Mouse (Mus musculus) lung, embryonic 16.5 days (tissue): Measurements from ENCODE around the gene Kcnc1. TPM values are rescaled to one million over a fixed set of nuclear protein-coding genes. Genes with fewer than 3 reads are reported as not detected.

ENCODE experiments used
- ATAC-seq: fragments of 200-750 bp; cut with Nextera tagmentation; 2 replicates; pipeline ENCODE4 v1.8.0; 2017; ENCODE audit warnings: low read depth, mild to moderate bottlenecking, moderate library complexity
- H3K27ac ChIP-seq: fragments of 300-500 bp; sonication (generic); 2 replicates; pipeline ENCODE4 v1.5.1; 2014; ENCODE audit warnings: mild to moderate bottlenecking, control low read depth, low read length
- H3K27me3 ChIP-seq: fragments of 300-500 bp; sonication (generic); 2 replicates; pipeline ENCODE4 v1.6.1; 2014; ENCODE audit warnings: low read depth, low read length, mixed read lengths; ENCODE audit not compliant: control insufficient read depth, insufficient read depth
- H3K36me3 ChIP-seq: fragments of 300-500 bp; sonication (generic); 2 replicates; pipeline ENCODE4 v1.6.1; 2014; ENCODE audit warnings: low read length; ENCODE audit not compliant: control insufficient read depth, insufficient read depth
- H3K4me1 ChIP-seq: fragments of 300-500 bp; sonication (generic); replicated peaks from 2 replicates; pipeline ENCODE4 v1.6.1; 2014; ENCODE audit warnings: low read length, mixed read lengths; ENCODE audit not compliant: control insufficient read depth, insufficient read depth
- H3K4me2 ChIP-seq: fragments of 300-500 bp; sonication (generic); 2 replicates; pipeline ENCODE4 v1.6.1; 2014; ENCODE audit warnings: low read depth, low read length, control low read depth
- H3K4me3 ChIP-seq: fragments of 300-500 bp; sonication (generic); 2 replicates; pipeline ENCODE4 v1.5.1; 2014; ENCODE audit warnings: mild to moderate bottlenecking, low read length, control low read depth
- H3K9ac ChIP-seq: fragments of 300-500 bp; sonication (generic); 2 replicates; pipeline ENCODE4 v1.6.1; 2014; ENCODE audit warnings: low read length, control low read depth
- H3K9me3 ChIP-seq: fragments of 300-500 bp; sonication (generic); 2 replicates; pipeline ENCODE4 v1.6.1; 2016; ENCODE audit warnings: low read length; ENCODE audit not compliant: control insufficient read depth
- WGBS: fragments of 180-500 bp; shearing (Covaris S2); extraction: QIAGEN DNeasy Blood & Tissue Kit; methylation state at CpG from one replicate; pipeline ENCODE4 v1.1.7; 2014; 5-methylcytosine and 5-hydroxymethylcytosine counted together
- polyA plus RNA-seq: library from polyadenylated mRNA; unstranded; fragments of >200 nt; fragmentation: Nextera tagmentation; extraction: Ambion mirVana; gene quantifications from 2 replicates; pipeline ENCODE4 v1.2.1, GENCODE M21; 2015

The Kcnc1 gene
- polyA plus RNA-seq, 1 experiment from 2014 or later: 0.30 TPM

DNA sequence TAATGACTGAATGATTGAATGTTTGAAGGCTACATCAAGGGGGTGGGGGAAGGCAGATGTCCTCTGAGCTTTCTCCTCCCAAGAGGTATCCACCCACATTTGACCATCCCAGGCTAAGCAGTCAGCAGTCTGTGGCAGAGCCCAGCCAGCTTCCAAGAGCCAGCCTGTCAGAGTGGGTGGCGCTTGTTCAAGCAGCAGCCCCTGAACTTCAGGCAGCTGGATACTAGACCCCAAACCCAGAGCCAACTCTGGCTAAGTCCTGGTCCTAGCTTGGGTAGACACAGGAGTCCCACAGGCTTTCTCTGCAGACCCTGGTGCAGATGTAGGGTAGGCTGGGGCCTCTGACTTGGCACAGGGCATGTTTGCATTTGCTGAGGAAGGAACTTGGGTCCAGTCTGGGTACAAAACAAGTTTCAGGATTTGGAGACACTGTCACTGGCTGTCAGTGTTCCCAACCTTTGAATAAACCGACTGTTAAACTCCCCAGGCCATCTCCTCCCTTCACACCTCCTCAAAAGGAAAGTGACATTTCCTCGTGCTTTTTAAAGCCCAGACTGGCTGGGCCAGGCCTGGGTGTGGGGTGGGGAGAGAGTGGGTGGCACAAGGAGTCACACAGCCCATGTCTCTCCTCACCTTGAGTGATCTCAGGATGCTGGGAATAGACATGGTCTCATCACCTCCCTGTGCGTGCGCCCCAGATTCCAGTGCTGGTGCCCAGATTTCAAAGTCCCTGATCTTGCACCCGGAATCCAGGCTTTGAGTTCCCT, 17.8 kb downstream of the Kcnc1 start:
- H3K4me3 ChIP-seq: no peak overlapping the region
- H3K27me3 ChIP-seq: no peaks in the 10 kb centered on the region
- no peaks in the 10 kb centered on the region for H3K9me3 ChIP-seq
- no peaks in the 10 kb centered on the region for H3K36me3 ChIP-seq
- no peak for ATAC-seq
- no peak overlapping the region for H3K27ac ChIP-seq
- 52% methylated on average over 6 of the region's 6 CpGs for whole genome bisulfite sequencing
- H3K9ac ChIP-seq: no peak overlapping the region
- H3K4me1 ChIP-seq: no peaks in the 10 kb centered on the region
- H3K4me2 ChIP-seq: no peak overlapping the region

DNA sequence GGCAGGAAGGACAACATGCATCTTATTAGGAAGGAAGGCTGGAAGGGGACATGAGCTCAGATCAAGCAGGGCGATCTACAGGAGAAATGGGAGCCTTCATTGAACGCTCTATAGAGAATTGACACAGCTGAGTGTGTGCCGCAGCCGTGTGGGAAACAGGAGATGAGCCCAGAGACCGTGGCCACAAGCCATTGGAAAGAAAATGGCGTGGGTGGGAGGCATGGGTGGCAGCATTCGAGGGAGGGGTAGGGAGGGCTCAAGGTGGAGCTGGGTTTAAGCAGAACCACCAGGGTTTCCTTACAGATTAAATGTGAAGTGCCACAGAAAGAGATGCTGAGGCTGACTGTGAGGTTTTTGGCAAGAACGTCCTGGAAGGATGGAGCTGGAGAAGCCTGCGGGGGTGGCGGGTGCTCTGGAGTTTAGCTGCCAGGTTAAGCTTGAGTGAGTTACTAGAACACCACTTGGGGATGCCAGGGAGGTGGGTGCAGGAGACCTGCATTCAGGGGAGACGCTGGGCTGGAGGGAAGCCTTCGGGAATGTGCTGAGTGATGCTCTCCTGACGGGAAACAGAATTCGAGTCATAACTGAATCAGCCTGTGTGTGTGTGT, 19.6 kb downstream of the Kcnc1 start:
- no peak overlapping the region for H3K9ac ChIP-seq
- H3K9me3 ChIP-seq: no peaks in the 10 kb centered on the region
- H3K4me3 ChIP-seq: no peak overlapping the region
- H3K27me3 ChIP-seq: no peaks in the 10 kb centered on the region
- H3K4me1 ChIP-seq: no peaks in the 10 kb centered on the region
- no peaks in the 10 kb centered on the region for H3K36me3 ChIP-seq
- ATAC-seq: no peak
- WGBS: 64% methylated on average over 14 of the region's 14 CpGs
- H3K4me2 ChIP-seq: no peak overlapping the region
- no peak overlapping the region for H3K27ac ChIP-seq

DNA sequence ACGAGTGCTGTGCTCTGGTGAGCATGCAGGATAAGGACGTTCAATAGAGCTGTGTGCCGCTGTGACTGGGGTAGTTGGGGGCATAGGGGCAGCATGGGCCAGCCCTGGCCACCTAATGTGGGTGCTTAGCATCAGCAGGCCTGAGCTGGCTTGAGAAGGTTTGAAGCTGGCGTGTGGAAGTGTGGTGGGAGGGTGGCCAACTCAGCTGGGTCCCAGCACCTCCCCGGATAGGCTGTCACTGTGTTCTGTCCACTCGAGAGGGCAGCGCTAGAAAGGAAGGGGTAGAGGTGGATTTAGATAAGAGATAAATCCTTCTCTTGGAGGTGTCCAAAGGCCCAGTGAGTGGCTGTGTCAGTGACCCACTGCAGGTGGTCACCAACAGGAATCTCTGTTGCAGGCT, 21.2 kb downstream of the Kcnc1 start:
- Histone ChIP-seq H3K4me2 (no peak overlapping the region), H3K27me3 (no peaks in the 10 kb centered on the region), H3K4me1 (no peaks in the 10 kb centered on the region), H3K9ac (no peak overlapping the region), H3K4me3 (no peak overlapping the region), H3K9me3 (no peaks in the 10 kb centered on the region), H3K36me3 (no peaks in the 10 kb centered on the region), H3K27ac (no peak overlapping the region)
- ATAC-seq: no peak
- 58% methylated on average over 7 of the region's 7 CpGs for WGBS

DNA sequence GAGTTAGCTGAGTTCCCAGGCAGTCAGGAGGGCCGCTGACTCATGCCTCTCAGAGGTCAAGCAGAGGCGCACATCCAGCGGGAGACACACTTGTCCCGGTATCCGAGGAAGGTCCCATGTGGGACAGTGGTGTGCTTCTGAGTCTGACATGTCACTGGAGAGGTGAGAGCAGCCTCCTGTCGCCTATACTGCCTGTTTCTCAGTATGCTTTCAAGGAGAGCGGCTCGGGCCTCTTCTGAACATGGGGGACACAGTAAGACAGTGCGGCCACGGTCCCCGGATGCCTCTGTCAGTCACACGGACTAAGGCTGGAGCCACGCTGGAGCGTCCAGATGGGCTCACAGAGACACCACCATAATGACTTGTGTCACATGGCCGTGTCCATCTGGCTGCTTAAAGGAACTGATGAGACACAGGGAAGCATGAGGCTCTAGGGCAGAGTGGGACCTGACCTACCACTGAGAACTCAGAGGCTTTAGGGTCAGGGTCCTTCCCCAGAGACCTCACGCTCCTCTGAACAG, 21.9 kb downstream of the Kcnc1 start:
- 64% methylated on average over 16 of the region's 16 CpGs for WGBS
- no peak overlapping the region for H3K9ac ChIP-seq
- no peaks in the 10 kb centered on the region for H3K27me3 ChIP-seq
- H3K4me3 ChIP-seq: no peak overlapping the region
- no peak overlapping the region for H3K27ac ChIP-seq
- H3K36me3 ChIP-seq: no peaks in the 10 kb centered on the region
- no peak for ATAC-seq
- no peak overlapping the region for H3K4me2 ChIP-seq
- H3K4me1 ChIP-seq: no peaks in the 10 kb centered on the region
- no peaks in the 10 kb centered on the region for H3K9me3 ChIP-seq

DNA sequence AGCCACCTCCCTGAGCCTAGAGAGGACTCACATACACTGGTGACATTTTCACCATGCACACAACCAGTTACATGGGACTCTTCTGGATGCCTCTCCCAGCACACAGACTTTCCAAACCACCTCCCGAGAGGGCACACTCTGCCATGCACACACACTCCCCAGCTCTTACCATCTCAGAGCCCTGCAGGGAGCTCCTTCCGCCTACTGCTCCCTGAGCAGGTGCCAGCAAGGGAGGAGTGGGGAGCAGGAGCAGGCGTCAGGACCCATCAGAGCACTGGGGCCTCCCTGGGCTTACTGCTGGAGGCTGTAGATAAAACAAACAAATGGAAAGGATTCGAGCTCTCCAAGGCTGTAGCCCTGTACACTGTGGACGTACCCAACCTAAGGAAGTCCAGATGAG, 25.2 kb downstream of the Kcnc1 start:
- WGBS: 23% methylated on average over 5 of the region's 5 CpGs
- H3K4me2 ChIP-seq: no peak overlapping the region
- ATAC-seq: no peak
- H3K4me1 ChIP-seq: no peaks in the 10 kb centered on the region
- no peak overlapping the region for H3K4me3 ChIP-seq
- no peak overlapping the region for H3K27ac ChIP-seq
- no peak overlapping the region for H3K9ac ChIP-seq
- H3K27me3 ChIP-seq: no peaks in the 10 kb centered on the region
- no peaks in the 10 kb centered on the region for H3K36me3 ChIP-seq
- H3K9me3 ChIP-seq: no peaks in the 10 kb centered on the region

DNA sequence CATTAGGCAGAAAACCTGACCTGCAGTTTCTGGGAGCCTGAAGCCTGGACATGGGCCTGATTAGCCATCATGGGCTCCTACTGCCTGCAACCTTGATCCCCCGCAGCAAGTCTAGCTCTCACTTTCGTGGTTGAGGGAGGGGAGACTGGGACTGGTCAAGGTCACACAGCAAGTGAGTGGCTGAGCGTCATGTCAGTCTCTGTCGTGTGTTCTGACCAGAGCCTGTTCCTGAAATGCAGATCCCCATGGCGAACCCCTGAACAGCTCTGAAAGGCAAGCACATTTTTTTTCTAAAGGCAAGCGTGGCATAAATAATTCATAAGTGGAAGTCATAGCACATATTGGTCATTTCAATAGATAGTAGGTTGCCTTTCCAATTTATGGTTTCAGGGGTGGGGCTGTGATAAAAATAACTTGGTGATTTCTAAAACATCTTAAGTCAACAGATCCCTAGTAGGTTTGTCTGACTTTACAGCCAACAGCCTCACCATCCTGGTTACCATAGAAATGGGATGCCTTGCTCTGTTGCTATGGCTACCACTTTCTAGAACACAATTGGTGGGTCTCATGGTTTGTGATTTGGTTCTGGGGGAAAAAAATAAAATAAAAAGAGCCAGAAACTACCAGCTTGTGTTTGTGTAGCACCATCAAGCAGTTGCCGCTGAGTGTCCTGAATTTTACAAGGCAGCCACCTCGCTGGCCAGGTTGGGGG, 25.9 kb downstream of the Kcnc1 start:
- H3K4me1 ChIP-seq: no peaks in the 10 kb centered on the region
- no peaks in the 10 kb centered on the region for H3K27me3 ChIP-seq
- WGBS: 68% methylated on average over 8 of the region's 8 CpGs
- no peak overlapping the region for H3K9ac ChIP-seq
- no peak overlapping the region for H3K4me2 ChIP-seq
- H3K27ac ChIP-seq: no peak overlapping the region
- H3K9me3 ChIP-seq: no peaks in the 10 kb centered on the region
- no peaks in the 10 kb centered on the region for H3K36me3 ChIP-seq
- ATAC-seq: no peak
- no peak overlapping the region for H3K4me3 ChIP-seq

DNA sequence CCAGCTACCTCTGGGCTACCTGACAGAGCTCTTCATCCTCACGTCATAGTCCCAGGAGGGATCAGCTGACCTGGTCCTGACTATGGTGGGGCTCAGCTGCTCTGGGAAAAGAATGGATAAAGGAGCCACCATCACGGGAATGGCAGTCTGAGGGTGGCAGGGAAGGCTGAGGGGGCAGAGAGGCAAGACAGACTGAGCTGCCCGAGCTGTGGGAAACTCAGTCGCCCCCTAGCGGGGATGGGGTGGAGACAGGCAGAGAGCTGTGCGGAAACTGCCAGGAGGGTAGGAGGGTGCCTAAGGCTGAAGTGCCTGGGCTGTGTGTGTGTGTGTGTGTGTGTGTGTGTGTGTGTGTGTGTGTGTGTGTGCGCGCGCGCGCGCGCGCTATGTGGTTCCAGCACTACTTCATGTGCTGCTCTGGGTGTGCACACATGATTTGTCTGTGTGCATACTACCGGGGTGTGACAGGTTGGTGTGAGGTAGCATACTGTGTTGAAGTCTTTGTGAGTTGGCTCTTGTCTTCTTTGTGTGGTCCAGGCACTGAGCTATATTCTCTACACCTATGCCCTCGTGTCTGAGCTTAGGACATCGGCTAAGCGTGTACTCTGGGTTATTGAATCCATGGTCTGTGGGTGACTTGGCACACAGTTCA, 26.6 kb downstream of the Kcnc1 start:
- Histone ChIP-seq H3K27me3 (no peaks in the 10 kb centered on the region), H3K9me3 (no peaks in the 10 kb centered on the region), H3K4me2 (no peak overlapping the region), H3K9ac (no peak overlapping the region), H3K4me3 (no peak overlapping the region), H3K27ac (no peak overlapping the region), H3K36me3 (no peaks in the 10 kb centered on the region), H3K4me1 (no peaks in the 10 kb centered on the region)
- ATAC-seq: no peak
- 47% methylated on average over 17 of the region's 18 CpGs for WGBS

DNA sequence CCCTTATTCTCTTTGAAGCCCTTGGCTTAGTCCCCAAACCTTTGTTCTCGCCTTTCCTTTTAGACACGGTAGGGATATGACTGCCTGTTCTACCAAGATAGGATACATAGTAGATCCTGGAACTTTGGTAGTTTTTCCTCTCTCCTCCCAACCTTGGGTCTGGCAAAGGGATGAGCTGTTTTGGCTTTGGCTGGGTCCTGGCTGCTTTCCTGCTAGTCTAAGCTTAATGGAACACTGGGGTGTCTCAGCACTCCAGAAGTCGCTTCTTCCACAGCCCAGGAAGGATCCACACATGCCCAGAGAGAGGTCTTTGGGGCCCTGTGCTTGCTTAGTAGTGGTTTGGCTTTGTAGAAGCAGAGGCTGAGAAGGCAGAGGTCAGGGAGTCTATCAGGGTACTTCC, 27.7 kb downstream of the Kcnc1 start:
- no peaks in the 10 kb centered on the region for H3K27me3 ChIP-seq
- H3K4me1 ChIP-seq: no peaks in the 10 kb centered on the region
- ATAC-seq: no peak
- no peak overlapping the region for H3K4me2 ChIP-seq
- H3K9me3 ChIP-seq: no peaks in the 10 kb centered on the region
- no peak overlapping the region for H3K9ac ChIP-seq
- H3K36me3 ChIP-seq: no peaks in the 10 kb centered on the region
- H3K27ac ChIP-seq: no peak overlapping the region
- WGBS: 62% methylated on average over 3 of the region's 3 CpGs
- no peak overlapping the region for H3K4me3 ChIP-seq

DNA sequence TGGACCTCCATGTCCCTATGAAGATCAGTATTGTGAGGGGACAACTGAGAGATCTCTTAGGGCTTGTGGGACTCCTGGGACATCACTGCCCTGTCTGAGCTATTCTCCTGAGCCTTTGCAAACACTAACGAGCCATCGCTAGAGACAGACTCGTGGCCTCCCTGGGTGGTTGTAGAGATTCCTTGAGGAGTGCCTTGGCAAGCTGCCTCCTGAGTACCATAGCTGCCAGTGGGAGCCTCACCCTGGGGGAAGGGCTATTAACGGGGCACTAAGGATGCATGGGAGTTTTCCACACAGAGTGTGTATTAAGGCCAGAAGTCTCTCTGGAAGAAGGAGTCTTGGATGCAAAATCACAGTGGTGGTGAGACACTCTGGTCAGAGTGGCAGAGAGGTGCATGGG, 28.7 kb downstream of the Kcnc1 start:
- 55% methylated on average over 4 of the region's 4 CpGs for WGBS
- Histone ChIP-seq H3K36me3 (no peaks in the 10 kb centered on the region), H3K4me2 (no peak overlapping the region), H3K9me3 (no peaks in the 10 kb centered on the region), H3K27me3 (no peaks in the 10 kb centered on the region), H3K27ac (no peak overlapping the region), H3K9ac (no peak overlapping the region), H3K4me1 (no peaks in the 10 kb centered on the region), H3K4me3 (no peak overlapping the region)
- no peak for ATAC-seq
